Mouse (Mus musculus): Measurements from ENCODE around the gene Hoxd9. TPM values are rescaled to one million over a fixed set of nuclear protein-coding genes. Genes with fewer than 3 reads are reported as not detected.

The Hoxd9 gene
- polyA plus RNA-seq (2014; fragmentation: Nextera tagmentation; extraction: Ambion mirVana) = not detected in 2 replicates

- ATAC-seq (replicated peaks; ENCODE audit: low FRiP score) (peak; percentile 53; the same call in 1 of the 2 replicates), DNase-seq (ENCODE audit: low spot score) (peak; percentile 81)
These were observed at the start of gene Hoxd9 for GRCm38 (mm10) chr2:74697567-74698121. TSS of gene Hoxd9 (plus strand) at chr2:74697727.

GRCm38 (mm10) chr2:74652996-74653340 lies 44.6 kb upstream of the Hoxd9 start:
- Histone ChIP-seq H3K9ac (ENCODE audit: low read length) (no peak overlapping the region), H3K9me3 (ENCODE audit: control insufficient read depth, low read length) (no peaks in the 10 kb centered on the region), H3K4me3 (ENCODE audit: low read depth, low read length) (no peak overlapping the region), H3K27me3 (ENCODE audit: control insufficient read depth, insufficient read depth, low read length) (peaks cover 85% of the 10 kb centered on the region), H3K36me3 (ENCODE audit: control insufficient read depth, insufficient read depth, low read length) (no peaks in the 10 kb centered on the region), H3K4me1 (replicated peaks; ENCODE audit: control insufficient read depth, insufficient read depth, low read length) (peaks cover 8% of the 10 kb centered on the region; the same call in 1 of the 2 replicates), H3K4me2 (ENCODE audit: low read depth, low read length, severe bottlenecking) (no peak overlapping the region), H3K27ac (ENCODE audit: low read depth, low read length) (no peak overlapping the region)
- DNase-seq (ENCODE audit: low spot score) (no peak), ATAC-seq (replicated peaks; ENCODE audit: low FRiP score) (no peak)
- WGBS = 40% methylated on average over 2 of the region's 2 CpGs

More at GRCm38 (mm10) chr2:74697567-74698121, at the start of gene Hoxd9:
- H3K9ac ChIP-seq (ENCODE audit: low read length) = no peak within 1 kb of the TSS
- H3K27me3 ChIP-seq (ENCODE audit: control insufficient read depth, insufficient read depth, low read length) = peaks cover 98% of the 10 kb centered on the region
- peak within 1 kb of the TSS; percentile 55 for H3K4me2 ChIP-seq (ENCODE audit: low read depth, low read length, severe bottlenecking)
- no peaks in the 10 kb centered on the region for H3K9me3 ChIP-seq (ENCODE audit: control insufficient read depth, low read length)
- peaks cover 3% of the 10 kb centered on the region; the same call in 1 of the 2 replicates for H3K4me1 ChIP-seq (replicated peaks; ENCODE audit: control insufficient read depth, insufficient read depth, low read length)
- no peak within 1 kb of the TSS for H3K27ac ChIP-seq (ENCODE audit: low read depth, low read length)
- peak within 1 kb of the TSS; percentile 28 for H3K4me3 ChIP-seq (ENCODE audit: low read depth, low read length)
- under 1% methylated on average over 41 of the region's 43 CpGs for WGBS
- H3K36me3 ChIP-seq (ENCODE audit: control insufficient read depth, insufficient read depth, low read length) = no peaks in the 10 kb centered on the region

- no peaks in the 10 kb centered on the region for H3K9me3 ChIP-seq (ENCODE audit: control insufficient read depth, low read length)
- WGBS = 13% methylated on average over 17 of the region's 17 CpGs
- H3K36me3 ChIP-seq (ENCODE audit: control insufficient read depth, insufficient read depth, low read length) = no peaks in the 10 kb centered on the region
- peaks cover 84% of the 10 kb centered on the region for H3K27me3 ChIP-seq (ENCODE audit: control insufficient read depth, insufficient read depth, low read length)
- no peak overlapping the region for H3K9ac ChIP-seq (ENCODE audit: low read length)
- H3K4me1 ChIP-seq (replicated peaks; ENCODE audit: control insufficient read depth, insufficient read depth, low read length) = peaks cover 9% of the 10 kb centered on the region; the same call in 1 of the 2 replicates
- peak; percentile 47 for DNase-seq (ENCODE audit: low spot score)
- ATAC-seq (replicated peaks; ENCODE audit: low FRiP score) = no peak
- H3K4me3 ChIP-seq (ENCODE audit: low read depth, low read length) = no peak overlapping the region
- H3K27ac ChIP-seq (ENCODE audit: low read depth, low read length) = no peak overlapping the region
- H3K4me2 ChIP-seq (ENCODE audit: low read depth, low read length, severe bottlenecking) = no peak overlapping the region
These were observed 43.6 kb upstream of the Hoxd9 start for GRCm38 (mm10) chr2:74653781-74654535.

GRCm38 (mm10) chr2:74654743-74655419 lies 42.6 kb upstream of the Hoxd9 start:
- H3K36me3 ChIP-seq (ENCODE audit: control insufficient read depth, insufficient read depth, low read length) = no peaks in the 10 kb centered on the region
- no peak overlapping the region for H3K4me2 ChIP-seq (ENCODE audit: low read depth, low read length, severe bottlenecking)
- no peak overlapping the region for H3K9ac ChIP-seq (ENCODE audit: low read length)
- no peaks in the 10 kb centered on the region for H3K9me3 ChIP-seq (ENCODE audit: control insufficient read depth, low read length)
- H3K4me3 ChIP-seq (ENCODE audit: low read depth, low read length) = no peak overlapping the region
- H3K4me1 ChIP-seq (replicated peaks; ENCODE audit: control insufficient read depth, insufficient read depth, low read length) = peaks cover 9% of the 10 kb centered on the region; the same call in 1 of the 2 replicates
- H3K27me3 ChIP-seq (ENCODE audit: control insufficient read depth, insufficient read depth, low read length) = peaks cover 83% of the 10 kb centered on the region
- H3K27ac ChIP-seq (ENCODE audit: low read depth, low read length) = no peak overlapping the region
- peak; percentile 62 for DNase-seq (ENCODE audit: low spot score)
- WGBS = 5% methylated on average over 20 of the region's 20 CpGs
- ATAC-seq (replicated peaks; ENCODE audit: low FRiP score) = no peak

- H3K9me3 ChIP-seq (ENCODE audit: control insufficient read depth, low read length) = no peaks in the 10 kb centered on the region
- H3K4me2 ChIP-seq (ENCODE audit: low read depth, low read length, severe bottlenecking) = peak overlapping the region; percentile 39; the same call in 1 of the 2 replicates
- ATAC-seq (replicated peaks; ENCODE audit: low FRiP score) = no peak
- H3K9ac ChIP-seq (ENCODE audit: low read length) = no peak overlapping the region
- no peaks in the 10 kb centered on the region for H3K36me3 ChIP-seq (ENCODE audit: control insufficient read depth, insufficient read depth, low read length)
- H3K4me3 ChIP-seq (ENCODE audit: low read depth, low read length) = peak overlapping the region; percentile 24
- DNase-seq (ENCODE audit: low spot score) = peak; percentile 68
- H3K4me1 ChIP-seq (replicated peaks; ENCODE audit: control insufficient read depth, insufficient read depth, low read length) = peaks cover 9% of the 10 kb centered on the region; the same call in 1 of the 2 replicates
- no peak overlapping the region for H3K27ac ChIP-seq (ENCODE audit: low read depth, low read length)
- WGBS = 2% methylated on average over 35 of the region's 47 CpGs
- H3K27me3 ChIP-seq (ENCODE audit: control insufficient read depth, insufficient read depth, low read length) = peaks cover 81% of the 10 kb centered on the region
These were observed 42.1 kb upstream of the Hoxd9 start for GRCm38 (mm10) chr2:74655420-74655781.

- Histone ChIP-seq H3K4me2 (ENCODE audit: low read depth, low read length, severe bottlenecking) (peak overlapping the region; percentile 39; the same call in 1 of the 2 replicates), H3K4me1 (replicated peaks; ENCODE audit: control insufficient read depth, insufficient read depth, low read length) (peaks cover 9% of the 10 kb centered on the region; the same call in 1 of the 2 replicates), H3K27me3 (ENCODE audit: control insufficient read depth, insufficient read depth, low read length) (peaks cover 81% of the 10 kb centered on the region), H3K9me3 (ENCODE audit: control insufficient read depth, low read length) (no peaks in the 10 kb centered on the region), H3K27ac (ENCODE audit: low read depth, low read length) (no peak overlapping the region), H3K9ac (ENCODE audit: low read length) (no peak overlapping the region), H3K4me3 (ENCODE audit: low read depth, low read length) (peak overlapping the region; percentile 24), H3K36me3 (ENCODE audit: control insufficient read depth, insufficient read depth, low read length) (no peaks in the 10 kb centered on the region)
- DNase-seq (ENCODE audit: low spot score) (peak; percentile 80), ATAC-seq (replicated peaks; ENCODE audit: low FRiP score) (peak; percentile 46; the same call in 1 of the 2 replicates)
- under 1% methylated on average over 68 of the region's 69 CpGs for WGBS
These were observed 41.5 kb upstream of the Hoxd9 start for GRCm38 (mm10) chr2:74655821-74656631.

- peak; percentile 54 for DNase-seq (ENCODE audit: low spot score)
These were observed 40.9 kb upstream of the Hoxd9 start for GRCm38 (mm10) chr2:74656632-74657021.

More at GRCm38 (mm10) chr2:74656632-74657021, 40.9 kb upstream of the Hoxd9 start:
- Histone ChIP-seq H3K9ac (ENCODE audit: low read length) (no peak overlapping the region), H3K4me3 (ENCODE audit: low read depth, low read length) (no peak overlapping the region), H3K9me3 (ENCODE audit: control insufficient read depth, low read length) (no peaks in the 10 kb centered on the region), H3K4me2 (ENCODE audit: low read depth, low read length, severe bottlenecking) (no peak overlapping the region), H3K4me1 (replicated peaks; ENCODE audit: control insufficient read depth, insufficient read depth, low read length) (peaks cover 9% of the 10 kb centered on the region; the same call in 1 of the 2 replicates), H3K36me3 (ENCODE audit: control insufficient read depth, insufficient read depth, low read length) (no peaks in the 10 kb centered on the region), H3K27me3 (ENCODE audit: control insufficient read depth, insufficient read depth, low read length) (peaks cover 83% of the 10 kb centered on the region), H3K27ac (ENCODE audit: low read depth, low read length) (no peak overlapping the region)
- ATAC-seq (replicated peaks; ENCODE audit: low FRiP score) = no peak
- 3% methylated on average over 4 of the region's 4 CpGs for WGBS
